Mouse (Mus musculus): Measurements from ENCODE around the gene Fdxacb1. TPM values are rescaled to one million over a fixed set of nuclear protein-coding genes. Genes with fewer than 3 reads are reported as not detected.

Fdxacb1 gene
- polyA plus RNA-seq, 1 experiment from 2014 or later = 14.5 TPM

DNA sequence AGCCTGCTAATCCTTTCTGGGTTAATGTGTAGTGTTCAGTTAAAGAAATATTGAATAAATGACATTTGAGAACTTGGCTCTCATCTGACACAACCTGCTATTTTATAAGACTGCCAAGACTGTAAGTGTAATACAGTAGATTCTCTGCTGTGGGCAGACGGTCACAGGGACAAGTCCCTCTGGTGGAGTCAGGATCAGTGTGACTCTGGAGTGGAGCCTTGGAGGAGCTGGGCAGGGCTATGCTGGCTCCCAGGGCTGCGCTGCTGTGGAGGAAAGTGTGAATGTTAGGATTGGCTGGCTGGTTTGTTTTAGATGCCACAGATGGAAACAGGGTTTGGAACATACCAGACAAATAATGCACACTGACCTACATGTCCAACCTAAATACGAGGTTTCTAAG is 27.2 kb downstream of the Fdxacb1 start:
- WGBS = 89% methylated on average over 3 of the region's 3 CpGs
- no peak overlapping the region for H3K27ac ChIP-seq
- H3K27me3 ChIP-seq (ENCODE audit: poor library complexity, severe bottlenecking) = no peaks in the 10 kb centered on the region
- peaks cover 68% of the 10 kb centered on the region for H3K36me3 ChIP-seq (replicated peaks)
- no peak for DNase-seq (ENCODE audit: extremely low spot score, low spot score)
- H3K4me3 ChIP-seq = no peak overlapping the region
- no peaks in the 10 kb centered on the region for H3K9me3 ChIP-seq
- H3K4me1 ChIP-seq = no peaks in the 10 kb centered on the region

DNA sequence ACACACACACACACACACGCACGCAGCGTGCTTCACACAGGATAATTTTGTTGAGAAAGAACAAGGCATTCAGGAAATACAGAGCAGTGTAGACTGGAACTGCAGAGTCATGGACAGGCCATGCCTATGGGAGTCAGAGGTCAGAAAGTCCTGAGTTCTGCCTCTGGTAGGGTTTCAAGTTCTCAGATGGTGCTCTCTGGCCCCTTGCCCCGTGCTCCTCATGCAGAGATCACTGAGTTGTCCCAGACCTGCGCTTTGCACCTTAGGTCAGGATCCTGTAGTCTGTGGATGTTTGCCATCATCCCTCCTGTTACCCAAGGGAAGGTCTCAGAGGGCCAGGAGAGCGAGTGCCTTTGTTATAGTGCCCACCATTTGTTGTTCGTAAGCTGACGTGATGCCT is 28.7 kb downstream of the Fdxacb1 start:
- Histone ChIP-seq H3K27me3 (ENCODE audit: poor library complexity, severe bottlenecking) (no peaks in the 10 kb centered on the region), H3K9me3 (no peaks in the 10 kb centered on the region), H3K36me3 (replicated peaks) (peaks cover 68% of the 10 kb centered on the region), H3K4me3 (no peak overlapping the region), H3K4me1 (no peaks in the 10 kb centered on the region), H3K27ac (no peak overlapping the region)
- WGBS = 95% methylated on average over 8 of the region's 8 CpGs
- no peak for DNase-seq (ENCODE audit: extremely low spot score, low spot score)

DNA sequence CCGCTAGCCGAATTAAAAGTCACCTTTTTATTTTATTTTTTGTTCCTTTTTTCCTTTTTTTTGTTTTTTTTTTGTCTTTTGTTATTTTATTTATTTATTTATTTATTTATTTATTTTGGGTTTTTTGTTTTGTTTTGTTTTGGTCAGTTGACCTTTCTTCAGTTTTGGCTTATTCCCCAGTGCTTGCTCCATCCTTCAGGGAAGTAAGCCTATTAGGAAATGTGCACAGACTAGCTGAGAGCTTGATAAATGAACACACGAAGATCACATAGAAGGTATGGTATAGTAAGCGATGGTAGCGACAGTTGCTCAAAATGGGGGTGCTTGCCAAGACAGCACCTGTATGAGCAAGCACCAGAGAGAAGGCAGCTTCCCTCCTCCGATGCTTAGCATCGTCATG is 29.6 kb downstream of the Fdxacb1 start:
- no peak for DNase-seq (ENCODE audit: extremely low spot score, low spot score)
- Histone ChIP-seq H3K27me3 (ENCODE audit: poor library complexity, severe bottlenecking) (no peaks in the 10 kb centered on the region), H3K36me3 (replicated peaks) (peaks cover 66% of the 10 kb centered on the region), H3K9me3 (no peaks in the 10 kb centered on the region), H3K4me1 (no peaks in the 10 kb centered on the region), H3K27ac (no peak overlapping the region), H3K4me3 (no peak overlapping the region)
- 94% methylated on average over 7 of the region's 7 CpGs for WGBS

DNA sequence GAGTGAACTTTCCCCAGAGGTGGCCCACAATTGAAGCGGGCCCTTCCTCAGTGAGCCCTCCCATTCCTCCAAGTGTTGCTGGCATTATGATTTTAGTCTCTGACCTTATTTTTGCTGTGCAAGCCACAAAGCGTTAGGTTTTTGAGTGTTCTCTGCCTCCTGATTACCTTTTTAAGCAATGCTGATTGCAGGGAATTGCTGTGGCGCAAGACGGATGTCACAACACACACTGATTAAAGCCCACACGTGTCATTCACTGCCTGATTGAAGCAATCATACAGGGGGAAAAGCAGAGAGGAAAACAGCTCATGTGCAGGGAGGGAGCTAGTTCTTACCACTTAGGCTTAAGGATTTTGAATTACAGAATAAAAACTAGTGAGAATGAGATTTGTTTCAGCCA is 30.3 kb downstream of the Fdxacb1 start:
- Histone ChIP-seq H3K4me1 (no peaks in the 10 kb centered on the region), H3K36me3 (replicated peaks) (peaks cover 71% of the 10 kb centered on the region), H3K27ac (no peak overlapping the region), H3K4me3 (no peak overlapping the region), H3K9me3 (no peaks in the 10 kb centered on the region), H3K27me3 (ENCODE audit: poor library complexity, severe bottlenecking) (no peaks in the 10 kb centered on the region)
- WGBS = 92% methylated on average over 5 of the region's 5 CpGs
- DNase-seq (ENCODE audit: extremely low spot score, low spot score) = no peak

DNA sequence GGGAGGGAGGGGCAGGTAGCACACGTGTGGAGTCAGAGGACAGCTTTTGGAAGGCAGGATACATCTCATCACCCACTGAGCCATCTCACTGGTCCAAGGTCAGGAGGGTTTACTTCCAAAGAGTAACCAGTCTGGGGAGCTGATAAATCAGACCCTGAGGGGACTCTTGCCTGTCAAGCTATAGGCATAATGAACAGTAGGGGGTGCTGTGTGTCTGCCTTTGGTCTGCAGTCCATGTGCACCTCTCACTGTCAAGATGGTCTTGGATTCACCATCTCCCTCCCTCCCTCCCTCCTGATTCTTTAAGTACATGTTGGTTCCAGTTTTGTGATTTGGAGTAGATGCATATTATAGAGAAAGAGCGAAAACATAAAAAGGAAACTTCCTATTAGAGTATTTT is 32.9 kb downstream of the Fdxacb1 start:
- WGBS = 62% methylated on average over 2 of the region's 2 CpGs
- Histone ChIP-seq H3K36me3 (replicated peaks) (peaks cover 79% of the 10 kb centered on the region), H3K4me3 (no peak overlapping the region), H3K27me3 (ENCODE audit: poor library complexity, severe bottlenecking) (no peaks in the 10 kb centered on the region), H3K4me1 (no peaks in the 10 kb centered on the region), H3K27ac (no peak overlapping the region), H3K9me3 (no peaks in the 10 kb centered on the region)
- DNase-seq (ENCODE audit: extremely low spot score, low spot score) = no peak

DNA sequence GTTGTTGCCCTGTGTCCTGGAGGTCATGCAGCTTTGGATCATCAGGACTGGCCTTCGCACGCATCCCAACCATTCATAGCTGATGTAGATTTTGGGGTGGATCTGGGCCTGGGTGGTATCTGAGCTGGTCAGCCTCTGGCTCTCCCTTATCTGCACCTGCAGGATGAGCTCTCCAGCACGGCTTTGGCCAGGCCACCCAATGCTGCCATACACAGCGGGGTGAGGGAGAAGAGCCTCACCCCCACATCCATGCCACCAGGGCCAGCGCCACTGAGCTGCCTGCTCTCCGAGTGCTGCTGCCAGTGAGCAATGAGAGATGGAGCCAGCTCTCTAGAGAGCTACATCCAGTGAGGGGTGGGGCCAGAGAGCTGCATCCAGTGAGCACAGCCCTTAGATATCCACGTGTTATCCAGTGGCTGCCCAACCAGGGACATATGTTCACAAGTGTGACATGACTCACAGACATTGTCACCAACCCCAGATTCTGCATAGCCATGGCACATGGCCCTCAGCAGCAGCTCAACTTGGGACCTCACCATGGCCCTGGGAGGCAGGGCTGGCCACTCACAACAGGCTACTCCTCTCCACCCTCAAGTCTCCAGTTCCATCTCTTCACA is 35.1 kb downstream of the Fdxacb1 start:
- Histone ChIP-seq H3K27me3 (ENCODE audit: poor library complexity, severe bottlenecking) (no peaks in the 10 kb centered on the region), H3K27ac (no peak overlapping the region), H3K36me3 (replicated peaks) (peaks cover 85% of the 10 kb centered on the region), H3K9me3 (no peaks in the 10 kb centered on the region), H3K4me1 (no peaks in the 10 kb centered on the region), H3K4me3 (no peak overlapping the region)
- DNase-seq (ENCODE audit: extremely low spot score, low spot score) = no peak
- 89% methylated on average over 7 of the region's 7 CpGs for WGBS

DNA sequence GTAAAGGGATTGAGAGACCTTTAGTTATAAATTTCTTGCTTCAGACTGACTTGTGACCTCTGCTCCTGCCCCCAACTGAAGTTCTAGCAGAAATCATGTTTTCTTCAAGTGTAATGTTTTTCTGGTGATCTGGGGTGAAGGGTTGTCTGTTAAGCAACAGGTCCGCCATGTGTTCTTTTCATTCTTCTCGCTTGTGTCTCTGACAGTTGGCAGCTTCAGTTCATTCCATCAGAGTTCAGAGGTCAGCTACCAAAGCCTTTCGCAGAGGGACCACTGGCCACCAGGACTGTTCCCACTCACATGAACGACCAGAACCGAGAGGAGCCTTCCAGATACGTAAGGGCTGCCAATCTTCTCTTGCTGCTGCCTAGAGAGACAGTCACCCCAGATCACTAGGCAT is 40.4 kb downstream of the Fdxacb1 start:
- H3K4me3 ChIP-seq = no peak overlapping the region
- no peak overlapping the region for H3K27ac ChIP-seq
- DNase-seq (ENCODE audit: extremely low spot score, low spot score) = no peak
- H3K27me3 ChIP-seq (ENCODE audit: poor library complexity, severe bottlenecking) = no peaks in the 10 kb centered on the region
- H3K9me3 ChIP-seq = no peaks in the 10 kb centered on the region
- WGBS = 91% methylated on average over 6 of the region's 6 CpGs
- no peaks in the 10 kb centered on the region for H3K4me1 ChIP-seq
- H3K36me3 ChIP-seq (replicated peaks) = peaks cover 93% of the 10 kb centered on the region

DNA sequence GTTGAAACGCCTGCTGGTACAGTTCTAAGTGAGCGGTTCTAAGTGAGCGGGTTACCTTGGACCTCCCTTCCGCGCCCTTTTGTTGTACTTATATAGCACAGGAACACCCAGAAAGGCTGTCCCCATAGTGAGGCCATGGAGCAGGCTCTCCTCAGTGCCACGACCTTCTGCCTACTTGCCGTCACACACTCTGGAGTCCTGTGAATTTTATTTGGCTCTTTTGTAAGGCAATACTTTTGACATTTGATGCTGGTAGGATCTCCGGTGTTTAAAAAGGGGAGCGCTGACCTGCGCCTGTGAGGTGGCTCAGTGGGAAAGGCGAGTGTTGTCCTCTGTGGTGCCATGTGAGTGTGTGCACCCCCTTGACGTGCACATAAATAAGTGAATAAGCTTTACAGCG is 41.1 kb downstream of the Fdxacb1 start:
- WGBS = 95% methylated on average over 13 of the region's 13 CpGs
- Histone ChIP-seq H3K4me3 (no peak overlapping the region), H3K27ac (no peak overlapping the region), H3K36me3 (replicated peaks) (peaks cover 93% of the 10 kb centered on the region), H3K9me3 (0 out of 2 replicates have a peak, but pooled peaks cover under 1% of the 10 kb centered on the region), H3K4me1 (no peaks in the 10 kb centered on the region), H3K27me3 (ENCODE audit: poor library complexity, severe bottlenecking) (no peaks in the 10 kb centered on the region)
- no peak for DNase-seq (ENCODE audit: extremely low spot score, low spot score)

DNA sequence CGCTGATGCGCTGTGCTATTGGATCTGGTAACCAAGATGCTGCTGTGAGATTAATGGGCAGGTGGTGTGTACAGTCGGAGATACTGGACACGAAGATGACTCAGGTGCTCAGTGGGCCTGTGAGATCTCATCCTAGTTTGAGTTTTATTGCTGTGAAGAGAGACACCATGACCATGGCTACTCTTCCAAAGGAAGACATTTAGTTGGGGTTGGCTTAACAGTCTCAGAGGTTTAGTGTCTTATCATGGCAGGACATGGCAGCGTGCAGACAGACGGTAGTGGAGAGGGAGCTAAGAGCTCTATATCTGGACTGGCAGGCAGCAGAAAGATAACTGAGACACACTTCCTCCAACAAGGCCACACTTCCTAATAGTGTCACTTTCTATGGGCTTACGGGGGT is 43.2 kb downstream of the Fdxacb1 start:
- no peaks in the 10 kb centered on the region for H3K4me1 ChIP-seq
- 0 out of 2 replicates have a peak, but pooled peaks cover 5% of the 10 kb centered on the region for H3K9me3 ChIP-seq
- no peaks in the 10 kb centered on the region for H3K27me3 ChIP-seq (ENCODE audit: poor library complexity, severe bottlenecking)
- no peak for DNase-seq (ENCODE audit: extremely low spot score, low spot score)
- WGBS = 94% methylated on average over 7 of the region's 7 CpGs
- peaks cover 91% of the 10 kb centered on the region for H3K36me3 ChIP-seq (replicated peaks)
- no peak overlapping the region for H3K4me3 ChIP-seq
- no peak overlapping the region for H3K27ac ChIP-seq

DNA sequence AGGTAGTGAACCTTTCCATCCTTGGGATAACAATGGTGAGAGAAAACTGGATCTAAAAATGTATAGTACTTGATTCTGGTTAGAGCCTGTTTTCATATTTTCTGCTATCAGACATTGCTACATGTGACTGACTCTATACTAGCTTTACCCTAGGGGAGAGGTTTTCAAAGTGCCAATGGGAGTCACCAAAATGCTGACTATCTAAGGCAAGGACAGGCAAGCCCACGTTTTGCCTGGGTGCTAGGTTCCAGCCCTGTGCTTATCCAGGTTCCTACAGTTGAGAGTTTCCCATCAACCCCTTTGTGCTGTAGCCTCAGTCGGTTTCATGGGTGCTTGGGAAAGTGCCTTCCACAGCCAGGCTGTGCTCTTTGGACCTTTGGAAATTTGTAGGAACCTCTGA is 43.7 kb downstream of the Fdxacb1 start:
- H3K27me3 ChIP-seq (ENCODE audit: poor library complexity, severe bottlenecking) = no peaks in the 10 kb centered on the region
- no peak overlapping the region for H3K4me3 ChIP-seq
- no peak overlapping the region for H3K27ac ChIP-seq
- no peak for DNase-seq (ENCODE audit: extremely low spot score, low spot score)
- no peaks in the 10 kb centered on the region for H3K4me1 ChIP-seq
- peaks cover 91% of the 10 kb centered on the region for H3K36me3 ChIP-seq (replicated peaks)
- H3K9me3 ChIP-seq = 0 out of 2 replicates have a peak, but pooled peaks cover 5% of the 10 kb centered on the region
- 80% methylated on average over 2 of the region's 2 CpGs for WGBS

DNA sequence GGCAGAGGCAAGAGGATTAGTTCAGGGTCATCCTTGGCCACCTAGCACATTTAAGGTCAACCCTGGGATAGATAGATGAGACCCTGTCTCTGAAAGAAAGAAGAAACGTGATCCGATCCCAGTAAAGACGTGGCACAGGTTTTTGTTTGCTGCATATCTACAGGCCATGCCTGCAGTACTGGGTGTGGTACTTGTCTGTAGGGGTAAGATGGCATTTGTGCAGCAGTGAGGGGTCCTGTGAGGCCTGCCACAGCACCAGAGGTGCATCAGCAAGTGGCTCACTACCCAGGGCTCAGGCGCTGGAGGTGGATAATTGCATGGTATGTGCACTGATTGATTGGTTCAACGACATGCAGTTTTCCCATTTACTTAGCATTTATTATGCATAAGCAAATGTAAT is 45.8 kb downstream of the Fdxacb1 start:
- Histone ChIP-seq H3K4me3 (no peak overlapping the region), H3K9me3 (0 out of 2 replicates have a peak, but pooled peaks cover 5% of the 10 kb centered on the region), H3K27ac (no peak overlapping the region), H3K27me3 (ENCODE audit: poor library complexity, severe bottlenecking) (no peaks in the 10 kb centered on the region), H3K36me3 (replicated peaks) (peaks cover 87% of the 10 kb centered on the region), H3K4me1 (no peaks in the 10 kb centered on the region)
- DNase-seq (ENCODE audit: extremely low spot score, low spot score) = no peak
- 94% methylated on average over 5 of the region's 5 CpGs for WGBS

DNA sequence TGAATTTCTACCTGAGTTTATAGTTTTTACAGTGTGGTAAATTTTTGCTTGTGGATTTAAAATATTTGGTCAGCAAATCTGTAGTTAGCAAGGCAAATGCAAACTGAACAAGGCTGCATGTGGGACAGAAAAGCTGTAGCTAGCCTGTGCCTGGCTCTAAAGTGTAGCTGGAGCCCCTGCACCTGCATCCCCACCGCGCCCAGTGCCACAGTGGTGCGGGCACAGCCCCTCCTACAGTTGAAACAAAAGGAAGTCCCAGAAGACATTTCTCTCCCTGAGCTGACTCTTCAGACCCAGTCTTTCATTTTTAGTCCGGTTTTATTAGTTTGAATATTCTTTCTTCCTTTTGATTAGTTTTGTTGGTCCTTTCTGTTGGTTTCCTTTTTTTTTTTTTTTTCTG is 47.6 kb downstream of the Fdxacb1 start:
- no peak overlapping the region for H3K27ac ChIP-seq
- H3K4me3 ChIP-seq = no peak overlapping the region
- DNase-seq (ENCODE audit: extremely low spot score, low spot score) = no peak
- 0 out of 2 replicates have a peak, but pooled peaks cover 5% of the 10 kb centered on the region for H3K9me3 ChIP-seq
- no peaks in the 10 kb centered on the region for H3K4me1 ChIP-seq
- WGBS = 93% methylated on average over 4 of the region's 4 CpGs
- no peaks in the 10 kb centered on the region for H3K27me3 ChIP-seq (ENCODE audit: poor library complexity, severe bottlenecking)
- peaks cover 76% of the 10 kb centered on the region for H3K36me3 ChIP-seq (replicated peaks)

DNA sequence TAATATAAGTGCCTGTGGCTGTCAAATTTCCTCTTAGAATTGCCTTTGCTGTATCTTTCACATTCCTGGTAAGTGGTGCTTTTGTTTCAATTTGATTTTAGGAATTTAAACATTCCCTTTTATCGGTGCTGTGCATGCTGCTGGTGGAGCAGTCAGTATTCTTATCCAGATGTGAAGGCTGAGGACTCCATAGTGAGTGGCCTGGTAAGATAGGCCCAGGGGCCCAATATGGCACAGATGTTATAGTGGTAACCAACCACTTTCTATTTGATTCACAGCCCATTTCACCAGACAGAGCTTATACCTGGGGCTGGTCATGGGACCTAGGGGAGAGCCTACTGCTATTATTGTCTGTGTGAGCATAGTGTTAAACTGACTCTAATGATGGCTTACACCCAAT is 48.5 kb downstream of the Fdxacb1 start:
- H3K36me3 ChIP-seq (replicated peaks) = peaks cover 76% of the 10 kb centered on the region
- no peak overlapping the region for H3K27ac ChIP-seq
- 0 out of 2 replicates have a peak, but pooled peaks cover 5% of the 10 kb centered on the region for H3K9me3 ChIP-seq
- H3K4me3 ChIP-seq = no peak overlapping the region
- WGBS = 94% methylated on average over 1 of the region's 1 CpGs
- H3K4me1 ChIP-seq = no peaks in the 10 kb centered on the region
- DNase-seq (ENCODE audit: extremely low spot score, low spot score) = no peak
- H3K27me3 ChIP-seq (ENCODE audit: poor library complexity, severe bottlenecking) = no peaks in the 10 kb centered on the region

DNA sequence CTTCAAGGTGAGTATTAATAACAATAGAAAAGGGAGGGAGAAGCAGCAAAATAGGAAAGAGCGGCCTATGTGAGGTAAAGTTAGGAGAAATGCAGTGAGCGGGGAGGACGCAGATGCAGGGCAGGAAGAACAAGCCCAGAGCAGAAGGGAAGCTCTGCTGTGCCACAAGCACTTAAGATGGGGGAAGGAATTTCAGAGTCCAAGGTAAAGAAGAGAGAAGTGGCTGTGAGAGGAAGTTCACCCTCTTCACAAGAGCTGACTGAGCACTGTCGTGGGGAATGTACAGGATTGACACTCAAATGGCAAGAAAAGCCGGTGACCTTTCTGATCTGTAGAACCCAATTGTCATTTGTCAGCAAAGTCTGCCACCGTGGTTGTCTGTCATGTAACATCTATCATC is 50.0 kb downstream of the Fdxacb1 start:
- H3K36me3 ChIP-seq (replicated peaks) = peaks cover 76% of the 10 kb centered on the region
- 96% methylated on average over 6 of the region's 6 CpGs for WGBS
- H3K9me3 ChIP-seq = 0 out of 2 replicates have a peak, but pooled peaks cover 5% of the 10 kb centered on the region
- H3K4me1 ChIP-seq = no peaks in the 10 kb centered on the region
- no peak overlapping the region for H3K4me3 ChIP-seq
- no peaks in the 10 kb centered on the region for H3K27me3 ChIP-seq (ENCODE audit: poor library complexity, severe bottlenecking)
- DNase-seq (ENCODE audit: extremely low spot score, low spot score) = no peak
- no peak overlapping the region for H3K27ac ChIP-seq

Data from forebrain, embryonic 10.5 days (tissue).